Mouse (Mus musculus) G1E (cell line): ENCODE data around the gene Trpc7.

ENCODE experiments used
- CTCF ChIP-seq: IDR thresholded peaks from 2 replicates; pipeline ENCODE4 v1.5.1; 2012; ENCODE audit warnings: low read depth, low read length, inconsistent platforms, mixed read lengths
- GATA1 ChIP-seq: IDR thresholded peaks from 2 replicates; pipeline ENCODE4 v1.6.1; 2012; ENCODE audit warnings: borderline replicate concordance, low read length, inconsistent platforms, mixed read lengths
- GATA2 ChIP-seq: IDR thresholded peaks from 2 replicates; pipeline ENCODE4 v1.6.1; 2012; ENCODE audit warnings: low read depth, low read length, inconsistent platforms, borderline replicate concordance
- TAL1 ChIP-seq: conservative IDR thresholded peaks from 2 replicates; pipeline ENCODE4 v1.6.1; 2012; ENCODE audit warnings: low read depth, low read length, inconsistent platforms, mixed read lengths

DNA sequence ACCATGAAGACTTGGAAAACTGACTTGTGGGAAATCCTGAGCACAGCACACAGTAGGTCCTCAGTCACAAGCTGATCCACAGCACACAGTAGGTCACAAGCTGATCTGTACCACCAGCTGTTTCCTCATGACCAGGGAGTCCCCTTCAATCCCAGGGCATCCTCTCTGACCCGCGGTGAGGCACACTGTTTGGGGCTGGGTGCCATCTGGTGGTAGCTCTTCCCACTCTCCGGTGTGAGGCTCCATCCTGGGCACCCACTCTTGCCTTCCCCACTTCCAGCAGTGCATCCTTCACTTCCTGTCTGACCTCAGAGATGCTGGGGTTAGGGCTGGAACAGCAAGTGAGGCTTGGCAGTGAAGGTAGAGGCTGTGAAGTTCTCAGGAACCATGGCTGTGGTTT, 123.2 kb downstream of the Trpc7 start:
- TF ChIP-seq CTCF (no peak), TAL1 (no peak), GATA2 (no peak), GATA1 (no peak)
